Mouse (Mus musculus): ENCODE measurements around the gene Rab3ip.

Rab3ip gene

GRCm38 (mm10) chr10:116920641-116921040 is 29.9 kb downstream of the Rab3ip start:
- DNase-seq (ENCODE audit: low spot score in 2 of 2), result no peak

GRCm38 (mm10) chr10:116919368-116920317 is 30.9 kb downstream of the Rab3ip start:
- no peak for DNase-seq (ENCODE audit: low spot score in 2 of 2)

GRCm38 (mm10) chr10:116916581-116916980 is 34.0 kb downstream of the Rab3ip start:
- no peak for DNase-seq (ENCODE audit: low spot score in 2 of 2)

- no peak for DNase-seq (ENCODE audit: low spot score in 2 of 2)
These were observed 35.3 kb downstream of the Rab3ip start for GRCm38 (mm10) chr10:116915286-116915685.

- DNase-seq (ENCODE audit: low spot score in 2 of 2), result no peak
These were observed 36.0 kb downstream of the Rab3ip start for GRCm38 (mm10) chr10:116914586-116914985.

- DNase-seq (ENCODE audit: low spot score in 2 of 2), result no peak
These were observed 36.8 kb downstream of the Rab3ip start for GRCm38 (mm10) chr10:116913647-116914273.

- DNase-seq (ENCODE audit: low spot score in 2 of 2), result no peak
These were observed 37.7 kb downstream of the Rab3ip start for GRCm38 (mm10) chr10:116912850-116913249.

- no peak for DNase-seq (ENCODE audit: low spot score in 2 of 2)
These were observed 41.5 kb downstream of the Rab3ip start for GRCm38 (mm10) chr10:116908901-116909642.

GRCm38 (mm10) chr10:116906794-116907193 is 43.8 kb downstream of the Rab3ip start:
- DNase-seq (ENCODE audit: low spot score in 2 of 2), result no peak

- DNase-seq (ENCODE audit: low spot score in 2 of 2), result no peak
These were observed 46.1 kb downstream of the Rab3ip start for GRCm38 (mm10) chr10:116904503-116904908.

GRCm38 (mm10) chr10:116896336-116897177 is 54.0 kb downstream of the Rab3ip start, which contains the start of gene Myrfl:
Gene Myrfl, minus strand, starts transcription at chr10:116896919.
- no peak for DNase-seq (ENCODE audit: low spot score in 2 of 2)

- DNase-seq (ENCODE audit: low spot score in 2 of 2), result no peak
These were observed 55.3 kb downstream of the Rab3ip start for GRCm38 (mm10) chr10:116895108-116895833.

- no peak for DNase-seq (ENCODE audit: low spot score in 2 of 2)
These were observed 56.0 kb downstream of the Rab3ip start for GRCm38 (mm10) chr10:116894540-116894939.

- DNase-seq (ENCODE audit: low spot score in 2 of 2), result peak; percentile 41 to 52
These were observed 56.8 kb downstream of the Rab3ip start for GRCm38 (mm10) chr10:116893753-116894152.

GRCm38 (mm10) chr10:116890587-116890986 is 60.0 kb downstream of the Rab3ip start:
- no peak for DNase-seq (ENCODE audit: low spot score in 2 of 2)

- DNase-seq (ENCODE audit: low spot score in 2 of 2), result no peak
These were observed 66.0 kb downstream of the Rab3ip start for GRCm38 (mm10) chr10:116884552-116884951.

GRCm38 (mm10) chr10:116883531-116883930 is 67.0 kb downstream of the Rab3ip start:
- DNase-seq (ENCODE audit: low spot score in 2 of 2), result no peak

GRCm38 (mm10) chr10:116877436-116877835 is 73.1 kb downstream of the Rab3ip start:
- DNase-seq (ENCODE audit: low spot score in 2 of 2), result no peak

- no peak for DNase-seq (ENCODE audit: low spot score in 2 of 2)
These were observed 76.1 kb downstream of the Rab3ip start for GRCm38 (mm10) chr10:116874490-116874889.

- no peak for DNase-seq (ENCODE audit: low spot score in 2 of 2)
These were observed 78.6 kb downstream of the Rab3ip start for GRCm38 (mm10) chr10:116872016-116872410.

All from right cerebral cortex, postnatal 10 days (tissue).